Mouse (Mus musculus) myocyte (in vitro differentiated cells): ENCODE results near the gene Eef1a1. TPM values are rescaled to one million over a fixed set of nuclear protein-coding genes. Genes with fewer than 3 reads are reported as not detected.

Experiments used
- polyA plus RNA-seq: library from polyadenylated mRNA; unstranded; fragments of >200 nt; fragmentation: generic; extraction: Trizol; gene quantifications from one replicate; pipeline ENCODE4 v1.2.1, GENCODE M21; 2012; ENCODE audit warnings: missing spikeins

The Eef1a1 gene
- polyA plus RNA-seq, 1 experiment, result 8,203 TPM

Other genes with a start within 250 kb of the Eef1a1 start
- gene Gm3776, start 232.0 kb downstream of the Eef1a1 start, polyA plus RNA-seq, result 0.07 TPM
- 0.18 TPM for gene Gm10639, start 199.2 kb downstream of the Eef1a1 start, polyA plus RNA-seq
- not detected for gene Omt2a, start 174.4 kb downstream of the Eef1a1 start, polyA plus RNA-seq
- gene Omt2b, start 161.6 kb downstream of the Eef1a1 start, polyA plus RNA-seq, result not detected
- gene Gsta2, start 133.4 kb downstream of the Eef1a1 start, polyA plus RNA-seq, result 0.20 TPM
- gene Dppa5a, start 121.0 kb downstream of the Eef1a1 start, polyA plus RNA-seq, result not detected
- 0.01 TPM for gene Ooep, start 110.4 kb downstream of the Eef1a1 start, polyA plus RNA-seq
- not detected for gene Ddx43, start 93.4 kb downstream of the Eef1a1 start, polyA plus RNA-seq
- 0.56 TPM for gene Cgas, start 45.9 kb downstream of the Eef1a1 start, polyA plus RNA-seq
- gene Mto1, start 40.9 kb downstream of the Eef1a1 start, polyA plus RNA-seq, result 10.8 TPM
- gene Gm17324, start 40.4 kb downstream of the Eef1a1 start, polyA plus RNA-seq, result 0.13 TPM
- 4.7 TPM for gene Slc17a5, start 98.9 kb upstream of the Eef1a1 start, polyA plus RNA-seq
- 5.3 TPM for gene Cd109, start 126.4 kb upstream of the Eef1a1 start, polyA plus RNA-seq